In genomic region chr2:158109516-158109915, GRCm38 (mm10) we compare ENCODE assay signal across 9 mouse cellular contexts. TPM values are rescaled to one million over a fixed set of nuclear protein-coding genes. Genes with fewer than 3 reads are reported as not detected.
DNase-seq lines count a peak whose midpoint lies in the region; ATAC-seq and TF ChIP-seq lines count a peak whose summit lies in the region.
"Had no signal": no experiment of that assay in that cellular context is flagged by ENCODE, and none has a peak within 500 bp of the region (broad histone marks: within the 10 kb centered on the region; RNA-seq: fewer than 3 reads in every experiment).

No protein-coding gene starts in this region.

- no peak overlapping the region for H3K9ac ChIP-seq in hindbrain, embryonic 14.5 days
- no peak overlapping the region for H3K9ac ChIP-seq in intestine, embryonic 15.5 days
- H3K9ac ChIP-seq in lung, postnatal 0 days (replicated peaks; ENCODE audit: low read depth): no peak overlapping the region
- H3K9ac ChIP-seq: midbrain, embryonic 12.5 days had no signal

- no peak for DNase-seq in hindbrain, embryonic 10.5 days (ENCODE audit: low spot score)
- DNase-seq in hindbrain, embryonic 14.5 days (ENCODE audit: low spot score): no peak
- DNase-seq in lung, postnatal 0 days (ENCODE audit: low spot score): peak; percentile 52
- DNase-seq in gastrocnemius, adult 8-10 months (ENCODE audit: low spot score in 2 of 2): no peak
- no peak for DNase-seq in right cerebral cortex, adult 2 months (ENCODE audit: low spot score in 2 of 2)

- WGBS in hindbrain, embryonic 10.5 days: 63% methylated on average over 8 of the region's 8 CpGs
- WGBS in hindbrain, embryonic 14.5 days: 63% methylated on average over 8 of the region's 8 CpGs
- WGBS in intestine, embryonic 15.5 days: 15% methylated on average over 8 of the region's 8 CpGs
- 4% methylated on average over 8 of the region's 8 CpGs for WGBS in lung, postnatal 0 days

- H3K36me3 ChIP-seq in hindbrain, embryonic 10.5 days: no peaks in the 10 kb centered on the region
- H3K36me3 ChIP-seq in hindbrain, embryonic 14.5 days (replicated peaks; ENCODE audit: control insufficient read depth, insufficient read depth): no peaks in the 10 kb centered on the region
- H3K36me3 ChIP-seq in intestine, embryonic 15.5 days: no peaks in the 10 kb centered on the region
- H3K36me3 ChIP-seq in lung, postnatal 0 days (ENCODE audit: insufficient read depth, low read length): no peaks in the 10 kb centered on the region
- H3K36me3 ChIP-seq: midbrain, embryonic 12.5 days had no signal

- H3K9me3 ChIP-seq in hindbrain, embryonic 10.5 days: no peaks in the 10 kb centered on the region
- H3K9me3 ChIP-seq in hindbrain, embryonic 14.5 days (ENCODE audit: control insufficient read depth, low read length): no peaks in the 10 kb centered on the region
- H3K9me3 ChIP-seq in intestine, embryonic 15.5 days: no peaks in the 10 kb centered on the region
- no peaks in the 10 kb centered on the region for H3K9me3 ChIP-seq in lung, postnatal 0 days (ENCODE audit: low read length)
- H3K9me3 ChIP-seq: midbrain, embryonic 12.5 days had no signal

- no peak for ATAC-seq in hindbrain, embryonic 14.5 days (ENCODE audit: low FRiP score)
- ATAC-seq in intestine, embryonic 15.5 days: 0 out of 2 replicates have a peak, but pooled peaks have one; percentile 6
- peak; percentile 18 for ATAC-seq in lung, postnatal 0 days
- ATAC-seq in cerebellum, adult (ENCODE audit: insufficient number of reproducible peaks, low FRiP score, low TSS enrichment): no peak

- no peaks in the 10 kb centered on the region for H3K27me3 ChIP-seq in hindbrain, embryonic 10.5 days (ENCODE audit: insufficient read depth, poor library complexity, severe bottlenecking)
- H3K27me3 ChIP-seq in hindbrain, embryonic 14.5 days (ENCODE audit: control insufficient read depth, insufficient read depth, low read length): no peaks in the 10 kb centered on the region
- no peaks in the 10 kb centered on the region for H3K27me3 ChIP-seq in intestine, embryonic 15.5 days (replicated peaks)
- no peaks in the 10 kb centered on the region for H3K27me3 ChIP-seq in lung, postnatal 0 days (replicated peaks; ENCODE audit: insufficient read depth, low read length)
- H3K27me3 ChIP-seq: midbrain, embryonic 12.5 days had no signal

- no peak overlapping the region for H3K4me2 ChIP-seq in hindbrain, embryonic 14.5 days (replicated peaks)
- H3K4me2 ChIP-seq in intestine, embryonic 15.5 days (replicated peaks): no peak overlapping the region
- no peak overlapping the region for H3K4me2 ChIP-seq in lung, postnatal 0 days (replicated peaks; ENCODE audit: low read depth, low read length)
- H3K4me2 ChIP-seq: midbrain, embryonic 12.5 days had no signal

- no peak for TF ChIP-seq CTCF in lung, postnatal 0 days (IDR thresholded peaks at IDR 0.05)

- H3K27ac ChIP-seq in hindbrain, embryonic 10.5 days: peak overlapping the region; percentile 66
- no peak overlapping the region for H3K27ac ChIP-seq in hindbrain, embryonic 14.5 days
- H3K27ac ChIP-seq in brown adipose tissue, adult 24 weeks (replicated peaks; ENCODE audit: low read depth, low read length): peak overlapping the region; percentile 7; the same call in 1 of the 2 replicates
- H3K27ac ChIP-seq in intestine, embryonic 15.5 days: peak overlapping the region; percentile 91
- peak overlapping the region; percentile 78 for H3K27ac ChIP-seq in lung, postnatal 0 days (ENCODE audit: low read length)
- H3K27ac ChIP-seq: midbrain, embryonic 12.5 days had no signal

- TF ChIP-seq EP300 in lung, postnatal 0 days (IDR thresholded peaks at IDR 0.05): no peak

- peaks cover 18% of the 10 kb centered on the region for H3K4me1 ChIP-seq in hindbrain, embryonic 10.5 days (replicated peaks)
- 0 out of 2 replicates have a peak, but pooled peaks cover 6% of the 10 kb centered on the region for H3K4me1 ChIP-seq in hindbrain, embryonic 14.5 days (replicated peaks; ENCODE audit: control insufficient read depth, insufficient read depth, low read length)
- H3K4me1 ChIP-seq in brown adipose tissue, adult 24 weeks (ENCODE audit: control insufficient read depth, insufficient read depth, insufficient read length, low read length): peaks cover 6% of the 10 kb centered on the region
- H3K4me1 ChIP-seq in intestine, embryonic 15.5 days (replicated peaks): peaks cover 40% of the 10 kb centered on the region
- no peaks in the 10 kb centered on the region; the same call in 1 of the 2 replicates for H3K4me1 ChIP-seq in lung, postnatal 0 days (ENCODE audit: insufficient read depth, low read depth, low read length)
- H3K4me1 ChIP-seq: midbrain, embryonic 12.5 days had no signal

- H3K4me3 ChIP-seq in hindbrain, embryonic 10.5 days: no peak overlapping the region
- no peak overlapping the region for H3K4me3 ChIP-seq in hindbrain, embryonic 14.5 days (replicated peaks; ENCODE audit: low read length)
- H3K4me3 ChIP-seq in brown adipose tissue, adult 24 weeks (ENCODE audit: insufficient read depth, low read depth, low read length): no peak overlapping the region
- no peak overlapping the region for H3K4me3 ChIP-seq in intestine, embryonic 15.5 days (replicated peaks)
- no peak overlapping the region for H3K4me3 ChIP-seq in lung, postnatal 0 days (ENCODE audit: low read depth, low read length)
- H3K4me3 ChIP-seq: midbrain, embryonic 12.5 days had no signal

RNA-seq across cellular contexts. Expression of gene Tgm2, which starts 36.7 kb away (rescaled TPM):
- polyA plus RNA-seq in hindbrain, embryonic 10.5 days (2016; fragmentation: Nextera tagmentation; extraction: Ambion mirVana): 7.5 and 10.2 TPM in 2 replicates
- polyA plus RNA-seq in hindbrain, embryonic 14.5 days (2014; fragmentation: Nextera tagmentation; extraction: Ambion mirVana): 5.5 and 6.1 TPM in 2 replicates
- 66.0 and 82.7 TPM in 2 replicates for polyA plus RNA-seq in brown adipose tissue, adult 24 weeks (2012; ENCODE audit: insufficient read depth, insufficient read length, missing spikeins)
- polyA plus RNA-seq in intestine, embryonic 15.5 days (2015; fragmentation: Nextera tagmentation; extraction: Ambion mirVana): 83.4 and 90.2 TPM in 2 replicates
- polyA plus RNA-seq in lung, postnatal 0 days (2015; fragmentation: Nextera tagmentation; extraction: Ambion mirVana): 97.0 TPM in 2 replicates
- 10 to 100 TPM; 27.0 to 55.7 (median 39.4) TPM for total RNA-seq in gastrocnemius, adult 8-10 months (2022)

Comparison
In these comparisons a context has a peak if more than half of its experiments do, and no peak if none do; other contexts are left out.
1. ATAC-seq: peak in intestine, embryonic 15.5 days (single experiment) and lung, postnatal 0 days (single experiment); none in hindbrain, embryonic 14.5 days (single experiment) and cerebellum, adult (single experiment).